Mouse (Mus musculus): ENCODE measurements around the gene Spo11. TPM values are rescaled to one million over a fixed set of nuclear protein-coding genes. Genes with fewer than 3 reads are reported as not detected.

Spo11 gene
- total RNA-seq (2022): not detected

GRCm38 (mm10) chr2:172977409-172978130 is at the start of gene Spo11:
Gene Spo11 (plus strand): TSS chr2:172977700.
- no peak for DNase-seq (ENCODE audit: low spot score in 2 of 2)

GRCm38 (mm10) chr2:172929905-172930436 is 47.5 kb upstream of the Spo11 start:
- no peak for DNase-seq (ENCODE audit: low spot score in 2 of 2)

- no peak for DNase-seq (ENCODE audit: low spot score in 2 of 2)
These were observed 46.2 kb upstream of the Spo11 start for GRCm38 (mm10) chr2:172931137-172931898.

- no peak for DNase-seq (ENCODE audit: low spot score in 2 of 2)
These were observed 43.7 kb upstream of the Spo11 start for GRCm38 (mm10) chr2:172933631-172934419.

- no peak for DNase-seq (ENCODE audit: low spot score in 2 of 2)
These were observed 43.1 kb upstream of the Spo11 start for GRCm38 (mm10) chr2:172934420-172934788.

GRCm38 (mm10) chr2:172934891-172935740 is 42.4 kb upstream of the Spo11 start:
- DNase-seq (ENCODE audit: low spot score in 2 of 2): no peak

- no peak for DNase-seq (ENCODE audit: low spot score in 2 of 2)
These were observed 41.5 kb upstream of the Spo11 start for GRCm38 (mm10) chr2:172935776-172936562.

GRCm38 (mm10) chr2:172936844-172937243 is 40.7 kb upstream of the Spo11 start:
- DNase-seq (ENCODE audit: low spot score in 2 of 2): no peak

- DNase-seq (ENCODE audit: low spot score in 2 of 2): no peak
These were observed 39.9 kb upstream of the Spo11 start for GRCm38 (mm10) chr2:172937326-172938190.

- no peak for DNase-seq (ENCODE audit: low spot score in 2 of 2)
These were observed 38.5 kb upstream of the Spo11 start for GRCm38 (mm10) chr2:172938761-172939638.

GRCm38 (mm10) chr2:172939639-172940002 is 37.9 kb upstream of the Spo11 start:
- DNase-seq (ENCODE audit: low spot score in 2 of 2): no peak

GRCm38 (mm10) chr2:172940003-172940798 is 37.3 kb upstream of the Spo11 start, which contains the start of gene Bmp7:
Gene Bmp7 (minus strand): TSS chr2:172940321.
- DNase-seq (ENCODE audit: low spot score in 2 of 2): no peak

- no peak for DNase-seq (ENCODE audit: low spot score in 2 of 2)
These were observed 36.7 kb upstream of the Spo11 start for GRCm38 (mm10) chr2:172940799-172941163.

GRCm38 (mm10) chr2:172949051-172949450 is 28.4 kb upstream of the Spo11 start:
- no peak for DNase-seq (ENCODE audit: low spot score in 2 of 2)

- DNase-seq (ENCODE audit: low spot score in 2 of 2): no peak
These were observed 27.3 kb upstream of the Spo11 start for GRCm38 (mm10) chr2:172950119-172950676.

GRCm38 (mm10) chr2:172950722-172951121 is 26.8 kb upstream of the Spo11 start:
- DNase-seq (ENCODE audit: low spot score in 2 of 2): no peak

- no peak for DNase-seq (ENCODE audit: low spot score in 2 of 2)
These were observed 25.5 kb upstream of the Spo11 start for GRCm38 (mm10) chr2:172951976-172952375.

Measured in gastrocnemius, adult 8-10 months (tissue).